Mouse (Mus musculus): ENCODE data around the gene Ptprd.

DNA sequence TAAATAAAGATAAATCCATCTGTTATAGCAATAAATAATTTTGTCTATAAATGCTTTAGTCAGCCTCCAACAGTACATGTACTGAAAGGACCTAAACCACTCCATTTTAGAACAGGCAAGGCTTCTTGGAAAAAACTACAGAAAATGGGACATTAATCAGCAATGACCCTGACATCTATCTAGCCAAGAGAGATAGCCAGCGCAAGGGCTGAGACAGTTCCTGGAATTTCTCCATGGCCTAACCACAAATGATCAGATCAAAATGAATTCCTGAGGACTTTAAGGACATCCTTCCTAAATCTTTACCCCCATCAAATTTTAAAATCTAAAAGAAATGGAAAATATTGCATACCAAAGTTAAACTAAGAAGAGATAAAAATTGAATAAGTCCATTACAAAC is 1340.8 kb downstream of the Ptprd start:
- TF ChIP-seq CTCF (IDR thresholded peaks at IDR 0.05; ENCODE audit: borderline replicate concordance, insufficient read depth, low read depth, low read length) (no peak), POLR2A (IDR thresholded peaks at IDR 0.05; ENCODE audit: borderline replicate concordance, insufficient read depth, low read length) (no peak)
